16 mouse cellular contexts compared by ENCODE assay signal in genomic region chr5:97045260-97045659, GRCm38 (mm10).
"Had no signal": no experiment of that assay in that cellular context is flagged by ENCODE, and none has a peak within 500 bp of the region (broad histone marks: within the 10 kb centered on the region; RNA-seq: fewer than 3 reads in every experiment).

No protein-coding gene starts in this region.

- H3K27me3 ChIP-seq: neural tube, embryonic 13.5 days; neural tube, embryonic 15.5 days; stomach, embryonic 15.5 days had no signal

- H3K36me3 ChIP-seq: stomach, embryonic 15.5 days had no signal

- H3K9me3 ChIP-seq: neural tube, embryonic 13.5 days; neural tube, embryonic 15.5 days; stomach, embryonic 15.5 days had no signal

- H3K4me2 ChIP-seq: neural tube, embryonic 13.5 days; neural tube, embryonic 15.5 days; stomach, embryonic 15.5 days had no signal

- DNase-seq: retina, postnatal 1 day; right cerebral cortex, adult 18-20 months; right cerebral cortex, postnatal 14 days; right cerebral cortex, postnatal 25 days; right cerebral cortex, postnatal 4 days; spleen, adult 18-20 months; thymus, adult 18-20 months; thymus, adult 2 months; thymus, postnatal 14 days; thymus, postnatal 25 days; thymus, postnatal 36 days; thymus, postnatal 4 days had no signal

- H3K9ac ChIP-seq: neural tube, embryonic 13.5 days; neural tube, embryonic 15.5 days; stomach, embryonic 15.5 days had no signal

- H3K4me3 ChIP-seq: neural tube, embryonic 13.5 days; neural tube, embryonic 15.5 days; stomach, embryonic 15.5 days had no signal

- H3K27ac ChIP-seq: neural tube, embryonic 13.5 days; neural tube, embryonic 15.5 days; stomach, embryonic 15.5 days; stomach, postnatal 0 days had no signal

- H3K4me1 ChIP-seq: neural tube, embryonic 13.5 days; neural tube, embryonic 15.5 days; stomach, embryonic 15.5 days had no signal
